Mouse (Mus musculus) sigmoid colon, adult 10 weeks (tissue): ENCODE data around the gene Olfr113. TPM values are rescaled to one million over a fixed set of nuclear protein-coding genes. Genes with fewer than 3 reads are reported as not detected.

ENCODE experiments used
- polyA plus RNA-seq: library from polyadenylated mRNA; stranded (reverse); fragments of 350-450 nt; fragmentation: Illumina TruSeq; extraction: RNeasy Lipid Tissue Mini Kit (QIAGEN cat#74804); gene quantifications from one replicate; pipeline ENCODE4 v1.2.3, GENCODE M21; 2014; ENCODE audit warnings: low read depth, low replicate concordance

Olfr113 gene
- polyA plus RNA-seq: not detected

DNA sequence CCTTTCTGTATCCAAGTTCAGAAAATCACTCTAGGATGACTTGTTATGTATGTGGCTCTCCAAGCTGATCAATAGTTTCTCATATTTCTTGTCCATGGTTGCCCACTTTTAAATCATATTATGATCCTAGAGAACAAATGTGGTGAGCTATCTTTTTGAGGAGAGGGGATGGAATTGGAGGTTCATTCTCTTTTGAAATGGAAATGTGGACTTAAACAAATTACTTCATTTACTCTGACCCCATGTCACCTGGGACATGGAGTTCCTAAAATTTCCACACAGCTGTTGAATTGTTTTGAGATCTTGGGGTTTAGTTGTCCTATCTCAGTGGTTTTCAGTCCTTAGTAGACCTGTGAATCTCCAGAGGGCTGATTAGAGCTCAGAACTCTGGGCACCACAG is at the start of gene Olfr113:
Gene Olfr113, minus strand, starts transcription at position 101 of the 400 bp plus-strand sequence.

GRCm38 (mm10) chr17:37627009-37627408 is 49.5 kb upstream of the Olfr113 start, which contains the start of the genes Olfr115 and Olfr116:
Olfr115 (minus strand) TSS chr17:37627109.
Olfr116 (minus strand) TSS chr17:37627199.

DNA sequence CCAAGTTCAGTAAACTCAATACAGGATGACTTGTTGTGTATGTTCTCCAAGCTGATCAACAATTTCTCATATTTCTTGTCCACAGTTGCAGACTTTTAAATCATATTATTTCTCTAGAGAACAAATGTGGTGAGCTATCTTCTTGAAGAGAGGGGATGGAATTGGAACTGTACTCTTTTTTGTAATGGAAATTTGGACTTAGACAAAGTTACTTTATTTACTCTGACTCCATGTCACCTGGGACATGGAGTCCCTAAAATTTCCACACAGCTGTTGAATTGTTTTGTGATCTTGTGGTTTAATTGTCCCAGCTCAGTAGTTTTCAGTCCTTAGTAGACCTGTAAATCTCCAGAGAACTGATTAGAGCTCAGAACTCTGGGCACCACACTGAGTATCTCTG is 15.2 kb upstream of the Olfr113 start, which contains the start of gene Olfr114:
Gene Olfr114, minus strand, starts transcription at position 101 of the 400 bp plus-strand sequence.

DNA sequence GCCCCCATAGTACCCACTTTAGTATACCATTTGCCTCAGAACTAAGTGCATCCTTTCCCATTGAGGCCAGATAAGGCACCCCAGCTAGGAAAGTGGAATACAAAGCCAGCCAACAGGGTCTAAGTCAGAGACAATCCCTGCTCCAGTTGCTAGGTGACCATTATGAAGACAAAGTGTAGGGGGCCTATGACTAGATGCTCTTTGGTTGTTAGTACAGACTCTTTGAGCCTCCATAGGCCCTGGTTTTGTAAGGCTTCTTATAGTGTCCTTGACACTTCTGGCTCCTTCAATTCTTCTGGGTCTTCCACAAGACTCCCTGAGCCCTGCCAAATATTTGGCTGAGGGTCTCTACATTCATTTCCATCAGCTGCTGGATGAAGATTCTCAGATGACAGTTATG is 8.1 kb downstream of the Olfr113 start, which contains the start of gene Olfr112:
Gene Olfr112, minus strand, starts transcription at position 101 of the 400 bp plus-strand sequence.

Other genes with a start within 250 kb of the Olfr113 start
- gene Olfr103, start 238.0 kb downstream of the Olfr113 start, polyA plus RNA-seq: not detected
- not detected for gene Olfr104-ps, start 218.1 kb downstream of the Olfr113 start, polyA plus RNA-seq
- not detected for gene Olfr105-ps, start 198.6 kb downstream of the Olfr113 start, polyA plus RNA-seq
- gene Olfr106-ps, start 187.3 kb downstream of the Olfr113 start, polyA plus RNA-seq: not detected
- gene Olfr107, start 178.4 kb downstream of the Olfr113 start, polyA plus RNA-seq: not detected
- gene Olfr108, start 132.2 kb downstream of the Olfr113 start, polyA plus RNA-seq: not detected
- gene Olfr109, start 118.7 kb downstream of the Olfr113 start, polyA plus RNA-seq: not detected
- 3.1 TPM for gene H2-M2, start 94.1 kb downstream of the Olfr113 start, polyA plus RNA-seq
- not detected for gene Olfr110, start 85.2 kb downstream of the Olfr113 start, polyA plus RNA-seq
- gene Olfr111, start 69.6 kb downstream of the Olfr113 start, polyA plus RNA-seq: 0.44 TPM
- not detected for gene Olfr112, start 8.2 kb downstream of the Olfr113 start, polyA plus RNA-seq
- not detected for gene Olfr114, start 15.1 kb upstream of the Olfr113 start, polyA plus RNA-seq
- not detected for gene Olfr115, start 49.4 kb upstream of the Olfr113 start, polyA plus RNA-seq
- not detected for gene Olfr116, start 49.5 kb upstream of the Olfr113 start, polyA plus RNA-seq
- not detected for gene Olfr117, start 86.1 kb upstream of the Olfr113 start, polyA plus RNA-seq
- gene Olfr118, start 89.3 kb upstream of the Olfr113 start, polyA plus RNA-seq: not detected
- not detected for gene Olfr119, start 118.9 kb upstream of the Olfr113 start, polyA plus RNA-seq
- not detected for gene Olfr120, start 144.1 kb upstream of the Olfr113 start, polyA plus RNA-seq
- not detected for gene Olfr121, start 171.2 kb upstream of the Olfr113 start, polyA plus RNA-seq
- gene Olfr122, start 190.9 kb upstream of the Olfr113 start, polyA plus RNA-seq: not detected
- gene Olfr123, start 215.9 kb upstream of the Olfr113 start, polyA plus RNA-seq: not detected
- not detected for gene Olfr124, start 222.2 kb upstream of the Olfr113 start, polyA plus RNA-seq